Mouse (Mus musculus) liver, embryonic 15.5 days (tissue): ENCODE measurements around the gene Itm2c. TPM values are rescaled to one million over a fixed set of nuclear protein-coding genes. Genes with fewer than 3 reads are reported as not detected.

ENCODE experiments used
- ATAC-seq: fragments of 200-750 bp; cut with Nextera tagmentation; 2 replicates; pipeline ENCODE4 v1.8.0; 2017; ENCODE audit warnings: moderate number of reproducible peaks, mild to moderate bottlenecking, moderate library complexity; ENCODE audit not compliant: insufficient read depth
- H3K27ac ChIP-seq: fragments of 300-500 bp; sonication (generic); replicated peaks from 2 replicates; pipeline ENCODE4 v1.5.1; 2015; ENCODE audit warnings: mild to moderate bottlenecking, inconsistent platforms
- H3K27me3 ChIP-seq: fragments of 300-500 bp; sonication (generic); 2 replicates; pipeline ENCODE4 v1.6.1; 2015; ENCODE audit warnings: mild to moderate bottlenecking, inconsistent platforms
- H3K36me3 ChIP-seq: fragments of 300-500 bp; sonication (generic); replicated peaks from 2 replicates; pipeline ENCODE4 v1.6.1; 2015; ENCODE audit warnings: moderate library complexity, mild to moderate bottlenecking, inconsistent platforms
- H3K4me1 ChIP-seq: fragments of 300-500 bp; sonication (generic); replicated peaks from 2 replicates; pipeline ENCODE4 v1.6.1; 2015; ENCODE audit warnings: inconsistent platforms
- H3K4me2 ChIP-seq: fragments of 300-500 bp; sonication (generic); 2 replicates; pipeline ENCODE4 v1.6.1; 2015; ENCODE audit warnings: moderate library complexity, mild to moderate bottlenecking, inconsistent platforms
- H3K4me3 ChIP-seq: fragments of 300-500 bp; sonication (generic); replicated peaks from 2 replicates; pipeline ENCODE4 v1.5.1; 2015; ENCODE audit warnings: mild to moderate bottlenecking, inconsistent platforms
- H3K9ac ChIP-seq: fragments of 300-500 bp; sonication (generic); 2 replicates; pipeline ENCODE4 v1.6.1; 2015; ENCODE audit warnings: moderate library complexity, mild to moderate bottlenecking, inconsistent platforms
- H3K9me3 ChIP-seq: fragments of 300-500 bp; sonication (generic); replicated peaks from 2 replicates; pipeline ENCODE4 v1.6.1; 2016; ENCODE audit warnings: inconsistent platforms
- WGBS: fragments of 180-500 bp; shearing (Covaris S2); methylation state at CpG from one replicate; pipeline ENCODE4 v1.1.7; 2015; ENCODE audit warnings: mixed read lengths; ENCODE audit not compliant: insufficient replicate concordance; 5-methylcytosine and 5-hydroxymethylcytosine counted together
- polyA plus RNA-seq: library from polyadenylated mRNA; unstranded; fragments of >200 nt; fragmentation: Nextera tagmentation; extraction: Ambion mirVana; gene quantifications from 2 replicates; pipeline ENCODE4 v1.2.1, GENCODE M21; 2015

The Itm2c gene
- polyA plus RNA-seq = 48.9 and 59.6 TPM in 2 replicates

GRCm38 (mm10) chr1:85894231-85894747 lies at the start of gene Itm2c:
Gene Itm2c, plus strand, starts transcription at chr1:85894281.
- Histone ChIP-seq H3K36me3 (no peaks in the 10 kb centered on the region), H3K4me2 (peak within 1 kb of the TSS; percentile 90), H3K9ac (peak within 1 kb of the TSS; percentile 49), H3K9me3 (no peaks in the 10 kb centered on the region), H3K4me1 (peaks cover 49% of the 10 kb centered on the region), H3K27me3 (no peaks in the 10 kb centered on the region), H3K4me3 (peak within 1 kb of the TSS; percentile 71), H3K27ac (peak within 1 kb of the TSS; percentile 35; the same call in 1 of the 2 replicates)
- 2% methylated on average over 35 of the region's 35 CpGs for WGBS
- peak; percentile 56 for ATAC-seq

GRCm38 (mm10) chr1:85844981-85845380 lies 49.1 kb upstream of the Itm2c start:
- Histone ChIP-seq H3K27me3 (no peaks in the 10 kb centered on the region), H3K4me3 (no peak overlapping the region), H3K9me3 (no peaks in the 10 kb centered on the region), H3K4me2 (no peak overlapping the region), H3K4me1 (peaks cover 2% of the 10 kb centered on the region; the same call in 1 of the 2 replicates), H3K9ac (no peak overlapping the region), H3K27ac (no peak overlapping the region), H3K36me3 (peaks cover 57% of the 10 kb centered on the region)
- no peak for ATAC-seq
- 82% methylated on average over 6 of the region's 6 CpGs for WGBS

- no peak overlapping the region for H3K27ac ChIP-seq
- 74% methylated on average over 3 of the region's 3 CpGs for WGBS
- H3K4me2 ChIP-seq = no peak overlapping the region
- H3K27me3 ChIP-seq = no peaks in the 10 kb centered on the region
- H3K36me3 ChIP-seq = peaks cover 59% of the 10 kb centered on the region
- no peak overlapping the region for H3K9ac ChIP-seq
- H3K4me1 ChIP-seq = no peaks in the 10 kb centered on the region; the same call in 1 of the 2 replicates
- no peak overlapping the region for H3K4me3 ChIP-seq
- no peaks in the 10 kb centered on the region for H3K9me3 ChIP-seq
- no peak for ATAC-seq
Observed at GRCm38 (mm10) chr1:85845476-85845875, 48.6 kb upstream of the Itm2c start.

- H3K27me3 ChIP-seq = no peaks in the 10 kb centered on the region
- H3K9me3 ChIP-seq = no peaks in the 10 kb centered on the region
- H3K4me3 ChIP-seq = no peak overlapping the region
- 86% methylated on average over 14 of the region's 14 CpGs for WGBS
- H3K4me1 ChIP-seq = no peaks in the 10 kb centered on the region
- H3K27ac ChIP-seq = no peak overlapping the region
- ATAC-seq = no peak
- H3K9ac ChIP-seq = no peak overlapping the region
- peaks cover 63% of the 10 kb centered on the region for H3K36me3 ChIP-seq
- H3K4me2 ChIP-seq = no peak overlapping the region
Observed at GRCm38 (mm10) chr1:85849016-85849415, 45.1 kb upstream of the Itm2c start.

DNA sequence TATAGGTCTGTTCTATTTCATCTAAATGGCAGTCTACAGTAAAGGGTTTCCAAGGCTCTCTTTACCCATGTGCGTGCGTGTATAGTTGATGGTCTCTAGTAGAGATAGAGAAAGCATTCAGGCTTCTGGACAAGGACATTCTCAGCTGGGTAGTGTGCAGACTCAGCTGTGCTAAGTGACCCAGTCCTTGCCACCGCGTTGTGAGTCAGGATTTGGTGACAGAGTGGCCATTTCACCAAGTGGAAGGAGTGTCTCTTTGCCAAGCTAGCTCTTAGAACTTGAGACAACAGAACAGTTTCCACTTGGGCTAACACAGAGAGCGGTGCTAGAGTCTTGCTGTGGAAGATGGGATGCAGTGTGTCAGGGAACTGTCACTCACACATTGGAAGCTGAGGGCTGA lies 43.2 kb upstream of the Itm2c start:
- Histone ChIP-seq H3K9ac (no peak overlapping the region), H3K36me3 (peaks cover 55% of the 10 kb centered on the region), H3K9me3 (no peaks in the 10 kb centered on the region), H3K4me2 (no peak overlapping the region), H3K4me3 (no peak overlapping the region), H3K27me3 (no peaks in the 10 kb centered on the region), H3K27ac (no peak overlapping the region), H3K4me1 (no peaks in the 10 kb centered on the region)
- 88% methylated on average over 5 of the region's 5 CpGs for WGBS
- ATAC-seq = no peak

DNA sequence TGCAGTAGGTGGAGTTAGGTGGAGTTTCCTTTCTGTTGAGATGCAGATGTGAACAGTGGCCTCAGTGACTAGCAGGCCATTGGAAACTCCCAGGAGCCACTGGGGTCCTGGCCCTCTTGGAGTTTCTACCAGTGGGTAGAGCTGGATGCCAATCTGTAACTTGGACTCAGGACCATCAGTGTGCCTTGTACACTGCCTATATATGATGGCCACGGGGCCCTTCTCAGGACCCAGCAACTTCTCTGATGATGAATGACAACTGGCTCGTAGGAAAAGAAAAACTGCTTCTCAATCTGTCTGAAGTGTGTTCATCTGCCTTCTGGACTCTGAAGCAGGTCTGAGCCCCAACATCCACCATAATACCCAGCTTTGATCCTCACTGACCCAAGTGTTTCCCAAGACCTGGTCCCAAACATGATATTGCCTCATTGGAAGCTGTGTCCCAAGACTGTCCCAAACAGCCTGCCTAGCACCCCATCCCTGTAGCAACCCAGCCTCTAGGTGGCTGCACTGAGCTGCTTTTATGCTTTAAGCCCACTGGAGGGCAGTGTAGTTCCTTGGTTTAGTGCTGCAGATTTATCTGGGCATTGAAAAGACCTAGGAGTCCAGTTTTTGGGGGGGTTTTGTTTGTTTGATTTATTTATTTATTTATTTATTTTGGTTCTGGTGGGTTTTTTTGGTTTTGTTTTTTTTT lies 40.9 kb upstream of the Itm2c start:
- no peak overlapping the region for H3K27ac ChIP-seq
- no peaks in the 10 kb centered on the region for H3K4me1 ChIP-seq
- H3K27me3 ChIP-seq = no peaks in the 10 kb centered on the region
- H3K4me3 ChIP-seq = no peak overlapping the region
- H3K9me3 ChIP-seq = no peaks in the 10 kb centered on the region
- no peak overlapping the region for H3K9ac ChIP-seq
- WGBS = 66% methylated on average over 2 of the region's 2 CpGs
- no peak overlapping the region for H3K4me2 ChIP-seq
- no peak for ATAC-seq
- peaks cover 39% of the 10 kb centered on the region for H3K36me3 ChIP-seq

GRCm38 (mm10) chr1:85853865-85854264 lies 40.2 kb upstream of the Itm2c start:
- Histone ChIP-seq H3K4me3 (no peak overlapping the region), H3K27me3 (no peaks in the 10 kb centered on the region), H3K4me2 (no peak overlapping the region), H3K9ac (no peak overlapping the region), H3K9me3 (no peaks in the 10 kb centered on the region), H3K27ac (no peak overlapping the region), H3K4me1 (no peaks in the 10 kb centered on the region), H3K36me3 (peaks cover 32% of the 10 kb centered on the region)
- no peak for ATAC-seq
- 74% methylated on average over 2 of the region's 2 CpGs for WGBS

DNA sequence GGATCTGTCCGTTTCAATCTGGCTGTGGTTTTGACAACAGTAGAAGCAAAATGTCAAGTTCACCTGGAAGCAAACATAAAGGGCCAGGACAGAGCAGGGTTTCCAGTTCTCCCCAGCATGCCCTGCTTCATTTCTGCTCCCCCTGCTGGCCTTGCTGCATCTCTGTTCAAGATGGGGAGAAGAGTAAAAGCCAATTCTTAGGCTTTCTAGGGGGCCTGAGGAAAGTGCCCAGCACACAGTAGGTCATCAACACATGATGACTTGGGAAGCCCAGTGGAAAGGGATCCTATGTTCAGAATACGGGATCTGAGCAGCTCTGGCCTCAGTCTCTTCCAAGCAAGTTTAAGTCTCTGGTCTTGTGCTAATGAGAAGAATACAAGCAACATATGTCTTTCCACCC lies 39.6 kb upstream of the Itm2c start:
- H3K9ac ChIP-seq = no peak overlapping the region
- H3K27ac ChIP-seq = no peak overlapping the region
- 66% methylated on average over 2 of the region's 2 CpGs for WGBS
- no peak for ATAC-seq
- H3K9me3 ChIP-seq = no peaks in the 10 kb centered on the region
- H3K4me2 ChIP-seq = no peak overlapping the region
- H3K27me3 ChIP-seq = no peaks in the 10 kb centered on the region
- H3K4me1 ChIP-seq = no peaks in the 10 kb centered on the region
- H3K4me3 ChIP-seq = no peak overlapping the region
- H3K36me3 ChIP-seq = peaks cover 26% of the 10 kb centered on the region

- WGBS = 36% methylated on average over 3 of the region's 3 CpGs
- no peaks in the 10 kb centered on the region for H3K4me1 ChIP-seq
Observed at GRCm38 (mm10) chr1:85856266-85856665, 37.8 kb upstream of the Itm2c start.

GRCm38 (mm10) chr1:85857261-85857754 lies 36.8 kb upstream of the Itm2c start:
- H3K27ac ChIP-seq = no peak overlapping the region
- H3K9me3 ChIP-seq = peaks cover 4% of the 10 kb centered on the region; the same call in 1 of the 2 replicates
- H3K4me1 ChIP-seq = no peaks in the 10 kb centered on the region
- no peak overlapping the region for H3K4me3 ChIP-seq
- no peak overlapping the region for H3K9ac ChIP-seq
- no peak overlapping the region for H3K4me2 ChIP-seq
- 56% methylated on average over 6 of the region's 6 CpGs for WGBS
- ATAC-seq = no peak
- no peaks in the 10 kb centered on the region for H3K27me3 ChIP-seq
- H3K36me3 ChIP-seq = peaks cover 6% of the 10 kb centered on the region

More at GRCm38 (mm10) chr1:85856266-85856665, 37.8 kb upstream of the Itm2c start:
- H3K4me3 ChIP-seq = no peak overlapping the region
- H3K36me3 ChIP-seq = peaks cover 15% of the 10 kb centered on the region
- H3K27me3 ChIP-seq = no peaks in the 10 kb centered on the region
- H3K9ac ChIP-seq = no peak overlapping the region
- H3K27ac ChIP-seq = no peak overlapping the region
- H3K4me2 ChIP-seq = no peak overlapping the region
- no peak for ATAC-seq
- no peaks in the 10 kb centered on the region; the same call in 1 of the 2 replicates for H3K9me3 ChIP-seq

DNA sequence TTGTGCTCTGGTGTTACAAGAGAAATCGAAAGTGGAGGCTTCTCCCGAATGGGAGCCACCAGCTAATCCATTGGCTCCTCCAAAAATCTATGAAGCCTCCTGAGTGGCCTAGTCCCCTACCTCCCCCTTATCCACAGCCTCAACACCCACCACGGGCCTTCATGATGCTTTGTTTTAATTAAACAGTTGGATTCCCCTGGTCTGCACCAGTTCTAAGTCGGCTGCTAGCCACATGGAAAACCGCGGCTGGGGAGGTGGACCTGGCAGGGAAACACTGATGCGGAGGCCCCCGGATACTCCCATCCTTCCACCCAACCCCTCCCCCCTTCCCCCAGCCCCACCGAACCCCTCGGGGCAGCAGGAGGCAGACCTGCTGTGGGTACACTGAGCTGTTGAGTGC lies 29.7 kb upstream of the Itm2c start:
- no peaks in the 10 kb centered on the region for H3K4me1 ChIP-seq
- no peaks in the 10 kb centered on the region for H3K27me3 ChIP-seq
- no peak overlapping the region for H3K27ac ChIP-seq
- no peak overlapping the region for H3K4me3 ChIP-seq
- no peak overlapping the region for H3K9ac ChIP-seq
- no peak for ATAC-seq
- no peaks in the 10 kb centered on the region for H3K36me3 ChIP-seq
- H3K9me3 ChIP-seq = peaks cover 5% of the 10 kb centered on the region
- 67% methylated on average over 10 of the region's 10 CpGs for WGBS
- no peak overlapping the region for H3K4me2 ChIP-seq
